In genomic region chr16:77359190-77359589, GRCm38 (mm10) we compare ENCODE assay signal across 21 mouse cellular contexts.
"Had no signal": no experiment of that assay in that cellular context is flagged by ENCODE, and none has a peak within 500 bp of the region (broad histone marks: within the 10 kb centered on the region; RNA-seq: fewer than 3 reads in every experiment).

No protein-coding gene starts in this region.

- H3K9me3 ChIP-seq: lung, embryonic 15.5 days; megakaryocyte, embryonic 14.5 days; midbrain, embryonic 13.5 days; neural tube, embryonic 13.5 days; neural tube, embryonic 15.5 days had no signal

- H3K4me3 ChIP-seq: lung, embryonic 15.5 days; megakaryocyte, embryonic 14.5 days; midbrain, embryonic 13.5 days; myocyte; neural tube, embryonic 13.5 days; neural tube, embryonic 15.5 days had no signal

- H3K9ac ChIP-seq: lung, embryonic 15.5 days; midbrain, embryonic 13.5 days; neural tube, embryonic 13.5 days; neural tube, embryonic 15.5 days had no signal

- H3K4me1 ChIP-seq: megakaryocyte, embryonic 14.5 days had no signal

- H3K27me3 ChIP-seq: lung, embryonic 15.5 days; megakaryocyte, embryonic 14.5 days; midbrain, embryonic 13.5 days; neural tube, embryonic 13.5 days; neural tube, embryonic 15.5 days had no signal

- H3K36me3 ChIP-seq: lung, embryonic 15.5 days; midbrain, embryonic 13.5 days; neural tube, embryonic 13.5 days; neural tube, embryonic 15.5 days had no signal

- H3K27ac ChIP-seq: lung, embryonic 15.5 days; macrophage; midbrain, embryonic 13.5 days; neural tube, embryonic 13.5 days; neural tube, embryonic 15.5 days had no signal

- H3K4me2 ChIP-seq: lung, embryonic 15.5 days; midbrain, embryonic 11.5 days; midbrain, embryonic 13.5 days; neural tube, embryonic 13.5 days; neural tube, embryonic 15.5 days had no signal

- ATAC-seq: lung, postnatal 0 days; midbrain, embryonic 13.5 days; midbrain, embryonic 16.5 days had no signal

- DNase-seq: lung, adult 2 months; lung, postnatal 14 days; lung, postnatal 36 days; retina, postnatal 1 day; right cerebral cortex, adult 18-20 months; right cerebral cortex, postnatal 25 days; right cerebral cortex, postnatal 4 days; spleen, adult 18-20 months; thymus, adult 18-20 months; thymus, postnatal 14 days; thymus, postnatal 36 days had no signal
